Mouse (Mus musculus) Muller cell, postnatal 12 days (primary cell): Measurements from ENCODE around the gene Nr1h4.

Experiments used
- DNase-seq: peaks from one replicate; pipeline ENCODE4 v3.0.0-alpha.2; 2015; ENCODE audit errors: inconsistent ontology term

The Nr1h4 gene

DNA sequence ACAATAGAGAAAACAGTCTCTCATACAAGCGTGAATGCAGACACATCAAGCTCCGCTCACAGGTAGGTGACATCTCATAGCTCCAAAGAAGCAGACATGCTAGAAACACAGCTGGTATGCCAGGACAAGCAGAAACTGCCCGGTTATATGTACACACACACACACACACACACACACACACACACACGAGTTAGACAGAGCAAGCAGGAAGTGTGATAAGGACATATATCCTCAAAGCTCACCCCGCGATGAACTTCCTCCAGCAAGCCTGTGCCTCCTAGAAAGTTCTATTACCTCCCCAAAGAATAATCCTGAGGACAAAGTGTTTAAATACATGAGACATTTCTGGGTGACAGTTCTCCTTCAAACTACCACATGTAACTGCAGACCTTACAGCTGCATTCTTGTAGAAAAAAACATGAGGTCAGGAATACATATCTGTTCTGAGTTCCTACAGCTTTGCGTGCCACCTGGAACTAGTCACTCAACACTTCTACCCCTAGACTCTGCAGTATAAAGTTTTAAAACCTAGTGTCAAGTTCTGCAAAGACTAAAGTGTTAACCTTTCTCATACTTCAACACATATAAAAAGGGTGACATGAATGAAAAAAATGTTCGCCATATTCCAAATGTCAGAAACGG, 11.5 kb downstream of the Nr1h4 start:
- no peak for DNase-seq

DNA sequence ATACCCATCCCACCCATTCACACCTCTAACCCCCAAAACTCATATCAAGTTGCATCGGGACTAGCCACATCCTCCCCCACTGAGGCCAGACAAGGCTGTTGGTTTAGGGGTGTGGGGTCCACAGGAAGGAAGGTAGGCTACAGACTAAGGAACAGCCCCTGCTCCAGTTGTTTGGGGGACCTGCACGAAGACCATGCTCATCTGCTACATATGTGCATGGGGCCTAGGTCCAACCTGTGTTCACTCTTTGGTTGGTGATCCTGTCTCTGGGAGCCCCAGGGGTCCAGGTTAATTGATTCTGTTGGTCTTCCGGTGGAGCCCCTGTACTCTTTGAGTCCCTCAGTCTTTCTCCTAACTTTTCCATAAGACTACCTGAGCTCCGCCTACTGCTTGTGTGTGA, 13.0 kb downstream of the Nr1h4 start:
- no peak for DNase-seq

DNA sequence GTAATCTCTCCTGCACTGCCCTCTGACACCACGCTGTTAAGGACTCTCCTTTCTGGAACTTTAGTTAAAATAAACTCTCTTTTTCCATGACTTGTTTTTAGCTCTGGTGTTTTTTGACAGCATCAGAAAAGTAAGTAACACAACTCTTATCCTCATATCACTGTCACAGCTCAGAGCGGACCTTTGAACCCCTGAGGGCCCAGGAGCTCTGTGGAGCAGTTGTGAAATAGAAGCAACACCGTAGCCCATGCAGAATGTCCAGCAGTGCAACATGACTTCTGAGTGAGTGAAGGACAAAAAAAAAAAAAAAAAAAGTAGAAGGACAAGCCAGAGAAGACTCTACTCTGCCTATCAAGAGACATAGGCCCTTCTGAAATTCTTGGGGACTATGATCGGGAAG, 14.2 kb downstream of the Nr1h4 start:
- no peak for DNase-seq

DNA sequence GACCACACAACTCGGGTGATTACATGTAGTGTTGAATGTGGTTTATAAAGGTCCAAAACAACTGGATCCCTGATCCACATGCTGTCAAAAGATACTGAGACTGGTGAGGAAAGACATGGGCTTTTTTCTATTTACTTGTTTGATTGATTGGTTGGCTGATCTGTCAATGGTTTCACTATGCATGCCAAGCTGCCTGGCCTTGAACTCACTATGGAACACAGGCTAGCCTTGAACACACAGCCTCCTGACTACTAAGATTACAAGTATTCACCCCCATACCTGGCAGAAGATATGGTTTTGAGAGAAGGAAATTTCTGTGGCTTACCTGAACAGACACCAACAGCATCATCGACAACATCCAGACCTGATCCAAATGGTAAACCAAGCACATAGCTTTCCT, 15.0 kb downstream of the Nr1h4 start:
- no peak for DNase-seq

DNA sequence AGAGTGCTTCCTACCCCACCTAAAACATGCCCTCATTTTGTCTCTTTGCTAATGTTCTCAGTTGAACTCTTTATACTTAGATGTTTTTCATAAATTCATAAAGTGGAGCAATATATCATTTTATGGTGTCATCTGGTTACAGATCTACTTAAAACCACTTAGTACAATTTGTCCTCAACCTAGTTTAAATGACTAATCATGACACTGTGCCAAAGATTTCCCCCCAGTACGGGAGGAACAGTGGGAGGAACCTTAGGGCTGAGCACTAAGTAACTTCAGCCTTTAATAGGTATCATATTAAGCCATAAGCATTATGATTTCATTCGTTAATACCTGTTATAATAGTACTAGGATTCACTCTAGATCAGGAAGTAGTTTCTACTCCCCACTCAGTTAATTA, 17.6 kb downstream of the Nr1h4 start:
- no peak for DNase-seq

DNA sequence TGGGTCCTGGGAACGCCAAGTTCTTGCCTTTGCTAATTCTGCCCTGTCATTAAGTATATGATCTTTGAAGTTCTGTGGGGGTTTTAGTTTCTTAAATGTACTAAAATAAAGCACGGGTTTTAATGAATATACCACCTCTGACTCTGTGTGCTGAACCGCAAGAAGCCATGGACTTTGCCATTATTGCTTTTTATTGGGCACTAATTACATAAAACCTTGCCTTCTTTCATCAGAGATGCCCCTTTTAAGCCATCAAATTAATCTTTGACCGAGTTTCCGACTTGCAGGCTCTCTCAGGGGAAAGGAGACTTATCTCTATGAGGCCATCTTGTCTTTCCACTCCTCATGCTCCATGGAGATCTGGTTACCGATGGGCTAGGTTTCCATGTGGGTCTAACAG, 20.8 kb downstream of the Nr1h4 start:
- DNase-seq = no peak

DNA sequence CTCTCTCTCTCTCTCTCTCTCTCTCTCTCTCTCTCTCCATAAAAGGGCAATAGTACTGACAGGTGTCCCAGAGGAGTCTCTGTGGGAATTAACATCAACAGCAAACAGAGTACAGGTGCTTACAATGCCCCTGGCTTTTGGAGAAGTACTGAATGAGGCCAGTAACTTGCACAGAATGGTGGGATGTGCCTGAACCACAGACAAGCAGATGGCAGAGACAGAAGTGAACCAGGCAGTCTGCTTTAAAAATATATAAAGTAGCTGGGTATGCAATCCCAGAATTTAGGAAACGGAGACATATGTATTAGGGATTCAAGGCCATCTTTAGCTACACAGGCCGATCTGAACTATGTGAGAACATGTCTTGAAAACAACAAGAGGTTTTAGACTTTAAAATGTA, 22.8 kb downstream of the Nr1h4 start:
- DNase-seq = no peak

DNA sequence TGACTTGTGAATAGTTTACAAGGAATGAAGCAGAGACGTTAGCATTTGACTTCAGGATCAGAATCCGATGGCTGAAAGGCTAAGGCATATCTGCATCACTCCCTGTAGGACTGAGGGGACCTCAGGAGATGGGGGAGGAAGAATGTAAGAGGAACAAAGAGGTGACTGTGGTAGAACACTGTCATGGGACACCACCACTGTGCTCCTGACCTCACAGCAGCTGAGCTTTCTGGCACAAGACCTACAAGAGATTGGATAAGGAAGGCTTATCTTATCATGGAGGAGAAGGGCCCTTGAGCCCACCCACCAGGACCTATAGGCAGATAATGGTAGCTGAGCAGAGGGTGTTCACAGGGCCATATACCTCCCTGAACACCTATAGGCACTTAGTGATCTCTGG, 24.8 kb downstream of the Nr1h4 start:
- DNase-seq = no peak

DNA sequence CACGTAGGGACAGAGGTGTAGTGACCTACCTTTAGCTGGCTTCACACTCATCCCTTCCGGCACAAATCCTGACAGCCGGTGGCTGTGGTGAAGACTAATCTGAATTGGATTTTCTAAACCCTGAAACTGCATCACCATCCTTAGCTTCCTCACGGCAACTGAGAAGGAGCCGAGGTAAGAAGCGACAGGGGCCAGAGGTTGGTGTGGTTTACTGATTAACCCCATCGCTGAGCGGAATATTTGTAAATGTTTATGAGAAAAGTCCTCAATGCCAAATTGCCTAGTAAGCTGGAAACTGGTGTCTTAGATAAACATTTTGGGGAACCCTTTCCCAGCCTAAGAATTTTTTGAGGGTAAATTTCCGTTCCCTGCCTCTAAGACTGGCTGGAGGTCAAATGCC, 26.9 kb downstream of the Nr1h4 start:
- no peak for DNase-seq

DNA sequence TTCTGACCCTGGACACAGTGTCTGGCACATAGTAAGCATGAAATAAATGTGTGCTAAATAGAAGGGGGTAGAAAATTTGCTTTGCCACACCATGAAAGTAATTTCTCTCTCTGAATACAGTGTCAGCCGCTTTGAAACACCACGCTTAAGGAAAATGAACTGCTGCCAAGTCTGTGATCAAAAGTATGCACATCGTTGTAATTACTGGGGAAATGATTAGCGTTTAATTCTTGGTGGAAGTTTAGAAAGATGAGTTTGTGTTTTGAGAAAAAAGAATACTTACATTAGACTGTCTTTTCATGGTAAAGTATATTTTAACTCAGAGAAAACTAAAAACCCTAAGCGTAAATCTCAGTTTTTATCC, 27.8 kb downstream of the Nr1h4 start:
- DNase-seq = peak; percentile 87

DNA sequence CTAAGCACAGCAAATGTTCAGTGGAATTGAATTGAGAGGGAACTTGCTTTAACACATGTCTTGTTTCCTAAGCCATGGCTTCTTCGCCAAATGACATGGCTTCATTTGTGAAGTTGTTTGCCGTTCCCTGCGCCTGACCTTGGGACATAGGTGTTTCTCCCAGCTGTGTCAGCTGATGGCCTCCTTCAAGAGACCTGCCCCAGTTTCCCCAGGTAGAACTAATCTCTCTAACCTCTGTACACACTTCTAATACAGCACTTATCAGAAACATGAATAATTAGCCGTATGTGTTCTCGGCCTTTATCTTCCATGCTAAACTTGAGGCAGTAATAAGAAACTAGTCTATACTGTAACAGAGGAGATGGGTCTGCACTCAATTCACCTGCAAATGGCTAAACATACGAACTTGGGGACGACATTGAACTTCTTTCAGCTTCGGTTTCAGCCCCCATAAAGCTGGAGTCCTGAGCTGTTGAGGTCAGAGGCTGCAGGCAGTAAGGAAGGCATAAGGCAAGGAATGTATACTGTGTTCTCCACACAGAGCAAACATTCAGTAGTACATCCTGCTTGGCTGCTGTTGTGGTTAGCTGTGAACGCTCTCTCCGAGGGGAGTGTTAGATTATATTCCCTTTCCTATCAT, 28.3 kb downstream of the Nr1h4 start:
- peak; percentile 6 for DNase-seq

DNA sequence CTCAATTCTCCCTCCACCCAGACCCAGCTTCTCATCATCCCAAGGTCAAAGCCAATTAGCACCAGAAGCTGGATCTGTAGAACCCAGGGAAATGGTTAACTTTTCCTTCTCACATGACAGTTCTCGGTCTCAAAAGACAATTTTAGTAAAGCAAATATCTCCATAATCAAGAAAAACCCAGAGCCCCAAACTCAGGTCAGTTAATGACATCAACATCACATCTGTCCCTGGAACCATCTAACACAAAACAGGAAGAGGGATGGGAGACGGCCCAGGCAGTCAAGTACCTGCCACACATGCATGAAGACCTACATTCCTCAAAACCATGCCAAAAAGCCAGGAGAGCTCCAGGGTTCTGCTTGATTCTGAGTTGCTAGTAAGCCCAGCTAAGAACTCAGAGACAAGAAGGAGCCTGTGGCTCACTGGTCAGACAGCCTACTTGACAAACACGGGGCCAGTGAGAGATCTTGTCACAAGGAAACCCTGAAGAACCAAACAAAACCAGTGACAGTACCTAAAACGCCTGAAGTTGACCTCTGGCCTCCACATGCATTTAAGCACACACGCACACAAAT, 30.3 kb downstream of the Nr1h4 start:
- DNase-seq = peak; percentile 11

DNA sequence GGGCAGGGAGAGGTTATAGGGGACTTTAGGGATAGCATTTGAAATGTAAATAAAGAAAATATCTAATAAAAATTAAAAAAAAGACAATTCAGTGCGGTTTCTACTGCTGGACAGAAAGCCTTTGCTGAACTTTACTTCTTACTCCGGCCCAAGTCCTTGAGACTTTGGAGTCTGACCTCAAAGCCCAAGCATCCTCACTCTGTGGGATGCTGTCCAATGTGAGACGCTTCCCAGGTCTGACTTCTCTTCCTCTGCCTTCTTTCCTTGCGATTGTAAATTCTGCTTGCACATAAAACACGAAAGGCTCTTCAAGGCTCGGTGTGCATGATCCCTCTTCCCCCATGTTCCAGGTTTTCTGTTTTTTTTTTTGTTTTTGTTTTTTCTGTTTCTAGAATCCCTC, 31.5 kb downstream of the Nr1h4 start:
- no peak for DNase-seq

DNA sequence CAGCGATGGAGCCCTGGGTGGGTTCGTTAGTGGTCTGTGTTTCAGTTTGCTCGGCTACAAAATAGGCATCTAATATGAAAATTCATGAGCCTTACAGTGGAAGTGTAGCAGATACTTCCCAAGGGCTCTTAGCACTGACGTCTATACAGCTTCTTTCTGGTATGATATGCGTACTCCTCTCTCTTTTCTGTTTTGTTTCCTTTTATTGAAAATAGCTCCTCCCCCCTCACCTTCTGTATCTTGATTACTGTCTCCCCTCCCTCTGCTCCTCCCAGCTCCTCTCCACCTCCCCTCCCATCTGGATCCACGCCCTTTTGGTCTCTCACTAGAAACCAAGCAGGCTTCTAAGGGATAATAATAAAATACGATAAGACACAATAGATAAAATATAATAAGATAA, 37.8 kb downstream of the Nr1h4 start:
- no peak for DNase-seq

DNA sequence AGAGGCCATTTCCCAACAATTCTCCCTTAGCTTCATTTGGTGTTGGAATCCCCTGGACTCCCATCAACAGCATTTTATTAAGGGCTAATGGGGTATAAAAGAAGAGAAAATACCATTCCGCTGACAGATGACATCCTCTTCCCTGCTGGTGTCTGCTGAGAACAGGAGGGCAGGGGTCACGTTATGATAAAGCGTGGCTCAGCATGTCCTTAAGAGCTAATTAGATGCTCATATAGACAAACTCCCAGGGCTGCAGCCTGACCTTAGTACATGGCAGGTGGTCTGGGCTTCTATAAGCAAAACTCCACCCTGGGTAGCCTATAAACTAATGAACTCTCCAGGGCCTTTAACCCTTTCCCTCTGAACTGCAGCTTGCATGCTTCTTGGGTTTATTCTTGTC, 42.1 kb downstream of the Nr1h4 start:
- peak; percentile 53 for DNase-seq

DNA sequence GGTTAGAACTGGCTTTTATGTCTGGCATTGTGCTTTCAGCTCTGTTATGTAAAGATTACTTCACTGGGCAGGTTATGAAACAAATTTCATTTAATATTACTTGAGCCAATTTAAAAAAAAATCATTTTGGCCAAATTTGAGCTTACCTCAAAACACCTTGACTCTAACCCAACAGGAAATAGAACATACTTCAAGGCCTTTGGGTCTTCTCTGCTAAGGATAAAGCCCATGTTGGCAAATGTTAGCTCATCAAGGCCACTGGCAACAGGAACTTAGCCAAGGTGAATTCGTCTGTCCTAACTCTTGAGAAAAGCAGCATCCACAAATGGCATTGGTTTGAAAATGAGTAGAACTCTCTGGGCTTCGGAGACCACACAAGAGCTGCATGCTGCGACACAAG, 43.1 kb downstream of the Nr1h4 start:
- DNase-seq = no peak

DNA sequence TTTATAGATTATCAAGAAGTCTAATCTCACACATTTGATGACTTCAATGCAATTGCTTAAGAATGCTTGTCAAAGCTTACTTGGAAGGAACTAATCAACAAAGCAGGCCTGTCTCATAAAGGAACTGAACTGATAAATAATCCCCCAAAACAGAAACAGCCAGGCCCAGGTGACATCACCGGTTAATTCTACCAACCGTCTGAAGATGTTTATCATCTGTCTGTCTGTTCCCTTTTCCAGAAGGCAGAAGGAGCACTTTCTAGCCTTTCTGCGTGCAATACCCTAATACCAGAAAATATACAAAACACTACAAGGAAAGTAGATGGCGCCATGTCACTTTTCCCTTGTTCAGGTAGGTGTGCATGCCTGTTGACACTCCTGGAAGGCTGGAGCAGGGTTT, 43.9 kb downstream of the Nr1h4 start:
- DNase-seq = no peak

DNA sequence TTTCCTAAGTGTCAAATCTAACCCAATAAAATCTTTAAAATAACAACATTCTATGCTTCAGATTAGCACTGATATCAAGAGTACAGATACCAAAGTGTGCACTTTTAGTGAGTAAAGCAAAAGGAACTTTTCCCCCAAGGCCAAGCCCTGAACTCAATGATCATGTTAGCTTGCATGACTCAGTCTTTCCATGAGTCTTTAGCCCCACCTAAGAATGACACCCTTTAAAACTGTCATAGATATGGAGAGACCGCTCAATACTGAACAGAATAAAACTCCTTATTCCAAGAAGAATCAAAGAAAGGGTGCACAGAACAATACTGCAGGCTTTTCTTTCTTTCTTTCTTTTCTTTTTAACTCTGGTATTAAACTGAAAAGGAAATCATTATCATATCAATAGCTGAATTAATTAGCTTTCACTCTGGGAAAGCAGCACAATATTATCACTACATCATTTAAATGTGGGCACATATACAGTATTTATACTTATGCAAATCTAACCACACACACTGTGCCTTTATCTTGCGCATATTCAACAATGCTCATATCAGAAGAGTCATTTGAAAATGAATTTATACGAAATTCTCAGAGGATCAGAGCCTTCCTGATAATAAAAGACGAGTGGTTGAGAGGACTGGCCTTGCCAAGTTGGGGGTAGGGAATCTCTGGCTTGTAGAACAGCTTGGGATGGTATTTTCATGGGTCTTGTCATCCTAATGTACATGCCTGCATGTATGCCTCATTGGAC, 46.2 kb downstream of the Nr1h4 start:
- DNase-seq = peak; percentile 42

DNA sequence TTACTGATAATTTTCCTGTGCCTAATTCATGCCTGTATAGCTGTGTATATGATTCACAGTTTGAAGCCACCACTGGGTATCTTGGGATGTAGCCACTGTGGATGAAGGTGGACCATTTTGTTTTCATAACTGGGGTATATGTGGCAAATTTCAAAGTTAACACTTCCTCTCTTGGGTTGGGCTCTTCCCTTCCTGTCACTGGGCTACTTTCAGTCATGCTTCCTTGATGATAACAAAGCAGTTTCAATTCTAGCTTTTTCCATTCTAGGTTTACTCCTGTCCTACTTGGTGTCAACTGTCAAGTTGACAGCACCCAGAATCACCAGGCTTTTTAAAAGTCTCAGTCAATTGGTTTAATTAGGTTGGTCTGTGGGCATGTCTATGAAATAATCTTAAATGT, 48.5 kb downstream of the Nr1h4 start:
- no peak for DNase-seq

DNA sequence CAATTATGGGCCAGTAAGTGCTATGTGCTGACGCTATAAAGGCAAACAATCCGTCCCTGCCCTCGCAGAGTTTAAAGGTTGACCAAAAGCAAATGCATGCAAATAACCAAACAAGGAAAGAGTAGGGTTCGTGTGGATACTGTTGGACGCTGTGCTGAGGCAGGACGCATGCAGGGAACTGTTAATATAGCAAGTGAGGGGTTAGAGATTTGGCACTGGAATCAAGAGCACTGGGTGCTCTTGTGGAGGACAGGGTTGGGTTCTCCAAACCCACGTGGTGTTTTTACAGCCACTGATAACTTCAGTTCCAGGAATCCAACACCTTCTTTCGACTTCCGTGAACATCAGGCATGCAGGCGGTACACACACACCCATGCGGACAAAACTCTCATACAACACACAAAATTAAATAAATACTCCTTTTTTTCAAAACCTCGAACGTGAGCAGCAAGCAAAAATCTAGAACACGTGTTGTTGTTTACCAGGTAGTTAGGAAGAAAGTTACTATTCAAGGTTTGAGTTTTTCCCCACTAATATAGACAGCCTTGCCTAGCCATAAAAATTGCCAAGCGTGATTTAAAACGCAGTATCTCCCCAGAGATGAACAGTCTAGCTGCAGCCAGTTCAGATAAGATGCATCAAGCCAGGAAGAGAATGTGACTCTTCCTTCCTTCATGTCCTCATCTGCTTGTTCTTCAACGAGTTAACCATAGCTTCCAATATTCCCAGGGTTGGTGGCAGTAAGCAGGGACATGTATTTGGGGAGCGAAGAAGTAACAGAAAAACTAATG, 49.4 kb downstream of the Nr1h4 start:
- no peak for DNase-seq

DNA sequence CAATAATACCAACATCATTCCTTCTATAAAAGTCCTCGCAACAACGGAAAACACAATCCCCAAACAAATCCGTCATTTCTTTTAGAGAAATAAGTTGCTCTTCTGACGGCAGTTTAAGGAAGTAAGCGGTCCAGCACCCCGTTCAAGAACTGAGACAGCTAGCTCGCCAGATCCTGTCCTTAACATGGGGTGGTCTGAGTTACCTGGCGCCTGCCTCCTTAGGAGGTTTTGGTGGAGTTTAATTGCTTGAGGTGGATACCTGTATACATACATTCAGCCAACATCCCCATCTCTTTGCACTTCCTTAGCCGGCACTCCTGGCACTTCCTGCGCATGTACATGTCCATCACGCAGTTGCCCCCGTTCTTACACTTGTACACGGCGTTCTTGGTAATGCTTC, 50.3 kb downstream of the Nr1h4 start:
- DNase-seq = no peak

DNA sequence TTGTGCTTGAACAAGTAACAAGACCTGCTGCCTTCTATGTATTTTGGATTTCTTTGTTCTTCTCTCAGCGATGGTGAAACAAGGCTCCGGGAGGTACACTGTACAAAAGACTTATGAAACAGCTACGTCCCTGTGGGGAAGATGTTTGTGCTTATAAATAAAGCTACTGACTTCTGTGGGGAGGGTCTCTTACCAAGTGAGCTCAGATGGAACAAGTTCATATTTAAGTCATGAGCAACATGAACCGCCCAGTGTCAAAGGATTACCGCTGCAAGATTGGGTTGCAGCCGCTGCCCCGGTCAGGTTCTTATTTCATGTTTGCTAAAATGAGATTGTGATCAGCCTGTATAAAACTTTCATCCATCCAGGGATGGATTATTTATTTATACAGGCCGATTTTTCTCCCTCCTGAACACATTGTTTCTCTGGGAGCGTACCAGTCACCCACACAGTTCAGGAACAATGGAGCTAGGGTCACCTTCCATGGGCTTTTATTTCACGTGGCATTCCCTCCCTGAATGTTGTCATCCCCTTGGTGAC, 51.2 kb downstream of the Nr1h4 start:
- peak; percentile 51 for DNase-seq
